Mouse (Mus musculus) lung, postnatal 10 days (tissue): ENCODE results near the gene Olfr364-ps1.

Experiments used
- DNase-seq: peaks from one replicate; pipeline ENCODE4 v3.0.0; 2021

The Olfr364-ps1 gene

GRCm38 (mm10) chr2:37139022-37139421 lies at the start of gene Olfr364-ps1:
Gene Olfr364-ps1, plus strand, starts transcription at chr2:37139322.
- no peak for DNase-seq

DNA sequence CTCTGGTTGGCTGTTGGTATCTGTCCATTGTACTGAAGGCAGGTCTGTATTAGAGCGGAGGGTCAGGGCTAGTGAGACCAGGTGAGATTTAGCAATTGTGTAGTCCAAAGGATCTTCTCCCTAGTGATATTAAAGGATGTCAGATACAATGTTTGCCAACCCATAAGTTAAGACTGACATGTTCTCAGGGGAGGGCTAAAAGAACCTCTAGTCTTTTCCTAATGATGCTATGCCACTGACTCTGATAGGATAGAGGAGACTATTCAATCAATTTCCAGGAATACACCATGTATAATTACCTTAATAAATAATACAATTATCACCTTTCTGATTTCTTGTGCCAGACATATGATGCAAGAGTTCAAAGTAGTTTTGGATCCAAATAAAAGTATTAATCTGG lies 21.3 kb upstream of the Olfr364-ps1 start, which contains the start of gene Olfr362:
Olfr362 (minus strand) TSS at position 101 of the 400 bp plus-strand sequence.
- DNase-seq = no peak

- no peak for DNase-seq
These were observed 48.8 kb downstream of the Olfr364-ps1 start, which contains the start of gene Olfr365 for GRCm38 (mm10) chr2:37187898-37188297. Gene Olfr365, plus strand, starts transcription at chr2:37188198.
